Mouse (Mus musculus): ENCODE results near the gene Tex9.
"Not testable (repeated sequence)": the region's sequence is repeated elsewhere in the genome, so short reads cannot be mapped to it uniquely, and the experiment has no call there.

Gene Tex9

GRCm38 (mm10) chr9:72438749-72439148 lies 53.3 kb downstream of the Tex9 start:
- DNase-seq (ENCODE audit: low spot score): no peak

DNA sequence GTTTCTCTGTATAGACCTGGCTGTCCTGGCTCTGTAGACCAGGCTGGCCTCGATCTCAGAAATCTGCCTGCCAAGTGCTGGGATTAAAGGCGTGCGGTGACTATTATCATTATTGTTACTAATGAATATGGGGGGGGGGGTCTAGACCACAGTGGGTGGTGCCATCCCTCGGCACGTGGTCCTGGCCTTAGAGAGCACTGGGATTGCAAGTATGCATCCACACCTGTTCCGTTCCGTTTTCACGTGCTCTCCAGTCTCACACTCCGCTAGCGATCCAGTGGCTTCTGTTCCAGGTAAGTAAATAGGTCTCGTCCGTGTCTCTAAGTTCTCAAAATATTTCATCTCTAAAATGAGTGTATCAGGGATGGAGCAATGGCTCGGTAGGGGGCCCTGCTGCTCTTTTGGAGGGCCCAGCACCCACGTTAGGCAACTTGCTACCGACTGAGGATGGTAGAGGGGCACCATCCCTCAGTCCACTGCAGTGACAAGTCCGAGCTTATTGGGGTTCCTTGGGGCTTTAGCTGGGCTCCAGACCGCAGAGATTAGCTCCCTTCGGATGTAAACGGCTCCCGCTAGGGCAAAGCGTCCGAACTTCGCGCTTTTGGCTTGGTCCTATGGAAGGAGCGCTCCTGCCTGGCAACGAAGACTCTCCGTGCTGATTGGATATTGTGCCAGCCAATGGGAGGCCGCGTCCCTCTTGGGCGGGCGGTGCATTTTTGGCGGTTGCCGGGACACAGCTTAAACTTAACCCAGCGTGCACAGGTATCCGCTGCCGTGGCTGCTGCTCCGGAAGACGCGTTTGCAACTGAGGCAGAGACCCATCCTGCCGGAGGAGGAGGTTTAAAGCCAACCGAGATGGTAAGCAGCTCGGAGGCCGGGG lies 54.0 kb downstream of the Tex9 start, which contains the start of gene Mns1:
Gene Mns1, plus strand, starts transcription at position 190 of the 880 bp plus-strand sequence.
- peak; percentile 95 for DNase-seq (ENCODE audit: low spot score)

GRCm38 (mm10) chr9:72434876-72435275 lies 57.1 kb downstream of the Tex9 start:
- DNase-seq (ENCODE audit: low spot score): no peak

DNA sequence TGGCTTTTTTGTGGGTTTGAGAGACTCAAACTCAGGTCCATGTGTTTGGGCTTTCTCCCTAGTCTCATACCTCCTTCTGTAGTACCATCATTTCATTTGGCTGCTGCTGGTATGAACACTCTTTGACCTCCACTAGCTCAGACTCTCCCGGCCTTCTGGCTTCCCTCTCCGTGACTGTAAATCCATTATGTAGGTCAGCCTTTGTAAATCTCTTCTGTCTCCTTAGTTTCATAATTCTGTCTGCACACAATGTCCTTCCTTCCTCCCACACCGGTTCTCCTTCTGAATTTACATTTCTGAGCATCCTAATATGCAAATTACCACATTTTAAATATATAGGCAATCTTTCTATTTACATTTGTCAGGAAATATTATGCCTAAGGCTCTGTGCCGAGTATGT lies 64.2 kb downstream of the Tex9 start:
- DNase-seq (ENCODE audit: low spot score): no peak

GRCm38 (mm10) chr9:72425300-72425850 lies 66.6 kb downstream of the Tex9 start:
- DNase-seq (ENCODE audit: low spot score): no peak

DNA sequence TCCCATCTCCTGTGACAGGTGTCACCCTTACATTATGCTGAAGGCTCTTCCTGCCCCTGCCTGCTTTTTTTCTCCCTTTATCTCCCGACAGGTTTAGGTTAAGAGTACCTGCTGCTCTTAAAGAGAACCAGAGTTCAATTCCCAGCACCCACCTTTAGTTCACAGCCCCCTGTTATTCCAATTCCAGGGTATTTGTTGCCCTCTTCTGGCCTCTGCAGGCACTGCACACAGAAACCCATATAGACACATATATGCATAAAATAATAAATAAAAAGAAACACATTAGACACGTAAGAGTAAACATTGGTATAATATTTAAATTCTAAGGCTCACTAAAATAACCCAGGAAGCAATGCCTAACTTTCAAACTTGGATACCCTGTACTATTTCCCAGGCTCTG lies 69.3 kb downstream of the Tex9 start:
- no peak for DNase-seq (ENCODE audit: low spot score)

GRCm38 (mm10) chr9:72422284-72422683 lies 69.7 kb downstream of the Tex9 start:
- no peak for DNase-seq (ENCODE audit: low spot score)

DNA sequence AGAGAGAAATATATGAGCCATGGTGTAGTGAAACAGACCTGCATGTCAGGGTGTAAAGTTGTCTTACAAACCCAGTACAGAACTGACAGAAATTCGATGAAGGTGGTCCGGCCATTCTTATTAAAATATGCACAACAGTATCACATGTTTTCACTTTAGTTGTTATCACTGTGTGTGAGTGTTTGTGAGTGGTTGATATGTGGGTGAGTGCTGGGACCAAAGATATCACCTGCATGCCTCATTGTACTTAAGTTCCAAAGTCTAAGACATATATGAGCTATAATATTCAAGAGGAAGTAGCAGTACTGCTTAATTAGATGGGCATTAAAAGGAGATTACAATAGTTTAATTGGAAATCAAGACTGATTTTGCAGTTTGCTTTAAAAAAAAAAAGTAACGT lies 71.5 kb downstream of the Tex9 start:
- no peak for DNase-seq (ENCODE audit: low spot score)

GRCm38 (mm10) chr9:72418443-72418842 lies 73.6 kb downstream of the Tex9 start:
- DNase-seq (ENCODE audit: low spot score): no peak

- DNase-seq (ENCODE audit: low spot score): no peak
Observed at GRCm38 (mm10) chr9:72411746-72412145, 80.3 kb downstream of the Tex9 start.

- peak; percentile 91 for DNase-seq (ENCODE audit: low spot score)
Observed at GRCm38 (mm10) chr9:72409381-72410225, 82.4 kb downstream of the Tex9 start.

- DNase-seq (ENCODE audit: low spot score): peak; percentile 92
Observed at GRCm38 (mm10) chr9:72408131-72408586, 83.9 kb downstream of the Tex9 start.

- DNase-seq (ENCODE audit: low spot score): no peak
Observed at GRCm38 (mm10) chr9:72405882-72406638, 86.0 kb downstream of the Tex9 start.

DNA sequence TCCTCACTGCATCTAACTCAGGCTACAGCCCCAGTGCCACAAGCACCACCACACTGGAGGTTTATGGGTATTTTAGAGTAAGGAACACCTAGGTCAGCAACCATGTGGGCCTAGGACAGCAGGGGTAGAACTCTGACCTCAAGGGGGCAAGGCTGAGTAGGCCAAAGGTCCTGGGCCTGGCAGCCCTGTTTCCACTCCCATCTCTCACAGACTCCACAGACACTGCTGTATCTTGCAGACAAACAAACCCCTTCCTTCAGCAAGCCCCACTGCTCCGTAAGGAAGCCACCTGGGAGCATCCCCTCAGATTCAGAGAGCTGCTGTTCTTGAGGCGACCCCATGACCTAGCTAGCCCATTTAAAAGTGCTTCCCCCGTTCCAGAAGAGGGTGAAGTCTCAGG lies 87.1 kb downstream of the Tex9 start:
- no peak for DNase-seq (ENCODE audit: low spot score)

DNA sequence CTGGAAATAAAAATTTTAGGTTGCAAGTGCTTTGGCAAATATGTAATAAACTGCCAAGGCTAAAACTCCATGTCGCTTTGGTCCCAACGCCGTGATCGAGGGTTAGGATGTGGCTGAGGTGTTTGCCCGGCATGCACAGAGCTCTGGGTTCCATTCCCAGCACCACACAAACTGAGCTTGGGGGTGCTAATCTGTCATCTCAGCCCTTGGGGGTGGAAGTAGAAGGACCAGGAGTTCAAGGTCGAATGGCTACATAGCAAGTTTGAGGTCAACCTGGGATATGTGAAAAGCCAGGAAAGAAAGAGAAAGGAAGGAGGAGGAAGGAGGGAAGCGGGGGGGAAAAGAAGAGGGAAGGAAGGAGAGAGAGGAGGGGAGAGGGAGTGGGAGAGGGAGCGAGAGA lies 87.6 kb downstream of the Tex9 start:
- DNase-seq (ENCODE audit: low spot score): no peak

- no peak for DNase-seq (ENCODE audit: low spot score)
Observed at GRCm38 (mm10) chr9:72403421-72403820, 88.6 kb downstream of the Tex9 start.

- not testable (repeated sequence) for DNase-seq (ENCODE audit: low spot score)
Observed at GRCm38 (mm10) chr9:72401769-72402168, 90.2 kb downstream of the Tex9 start.

Measured in c-Kit-positive CD71-positive TER-119-positive erythroid progenitor cells, embryonic 14.5 days (primary cell).